17 mouse cellular contexts compared by ENCODE assay signal in the genomic region with DNA sequence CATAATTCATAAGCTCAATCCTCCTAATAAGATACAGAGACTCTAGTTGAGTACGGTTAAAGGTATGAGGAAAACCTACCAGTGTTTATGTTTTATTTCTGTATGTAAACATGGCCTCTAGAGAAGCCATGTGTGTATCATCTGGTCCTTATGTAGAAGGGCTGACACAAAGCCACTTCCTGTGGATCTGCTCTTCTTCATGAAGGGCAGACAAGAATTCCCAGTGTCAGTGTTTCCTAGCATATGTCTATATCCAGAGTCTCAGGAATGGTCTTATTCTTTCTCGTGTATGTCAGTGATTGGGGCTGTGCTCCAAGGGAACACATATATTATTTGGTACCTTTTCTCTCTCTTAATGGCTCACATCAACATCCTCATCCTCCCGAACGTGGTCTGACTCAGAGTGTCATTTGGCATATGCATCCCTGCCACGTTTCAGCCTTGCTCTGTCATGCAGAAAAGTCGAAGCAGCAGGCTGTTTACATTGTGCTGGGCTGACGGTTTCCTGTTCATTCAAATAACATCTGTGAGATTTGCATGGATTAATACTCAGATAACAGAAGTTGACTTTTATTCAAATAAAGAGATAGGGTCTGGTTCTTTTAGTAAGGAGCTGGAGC. TPM values are rescaled to one million over a fixed set of nuclear protein-coding genes. Genes with fewer than 3 reads are reported as not detected.
DNase-seq lines count a peak whose midpoint lies in the region; ATAC-seq and TF ChIP-seq lines count a peak whose summit lies in the region.
"Had no signal": no experiment of that assay in that cellular context is flagged by ENCODE, and none has a peak within 500 bp of the region (broad histone marks: within the 10 kb centered on the region; RNA-seq: fewer than 3 reads in every experiment).

No protein-coding gene starts in this region.

- no peak overlapping the region for H3K4me2 ChIP-seq in hindbrain, postnatal 0 days (ENCODE audit: low read depth, low read length)
- no peak overlapping the region for H3K4me2 ChIP-seq in hindbrain, embryonic 13.5 days
- no peak overlapping the region for H3K4me2 ChIP-seq in forebrain, embryonic 11.5 days (ENCODE audit: low read depth, low read length, severe bottlenecking)
- H3K4me2 ChIP-seq: embryonic facial prominence, embryonic 13.5 days; heart, embryonic 13.5 days had no signal

- peak; percentile 39 for DNase-seq in hindbrain, postnatal 0 days (ENCODE audit: low spot score)
- DNase-seq in 3T3-L1 (ENCODE audit: low read depth, low spot score), result peak; percentile 85
- peak; percentile 44 for DNase-seq in retina, embryonic 14.5 days (ENCODE audit: low spot score)
- DNase-seq in forebrain, embryonic 11.5 days (ENCODE audit: low spot score), result no peak
- DNase-seq: adrenal gland, adult 8-10 months; adrenal gland, postnatal 36 days; cerebellum, adult 2 months; gastrocnemius, adult 2 months; gastrocnemius, postnatal 25 days; heart, postnatal 36 days had no signal

- no peaks in the 10 kb centered on the region for H3K9me3 ChIP-seq in hindbrain, postnatal 0 days (ENCODE audit: low read length)
- no peaks in the 10 kb centered on the region for H3K9me3 ChIP-seq in hindbrain, embryonic 13.5 days
- H3K9me3 ChIP-seq in megakaryocyte, embryonic 14.5 days, result no peaks in the 10 kb centered on the region; the same call in 1 of the 2 replicates
- no peaks in the 10 kb centered on the region for H3K9me3 ChIP-seq in forebrain, embryonic 11.5 days (ENCODE audit: control insufficient read depth, low read length)
- H3K9me3 ChIP-seq: embryonic facial prominence, embryonic 13.5 days; heart, embryonic 13.5 days had no signal

- H3K36me3 ChIP-seq in hindbrain, postnatal 0 days (ENCODE audit: insufficient read depth, low read length), result no peaks in the 10 kb centered on the region
- H3K36me3 ChIP-seq in hindbrain, embryonic 13.5 days, result no peaks in the 10 kb centered on the region
- H3K36me3 ChIP-seq in megakaryocyte, embryonic 14.5 days (replicated peaks; ENCODE audit: low read length), result no peaks in the 10 kb centered on the region
- no peaks in the 10 kb centered on the region for H3K36me3 ChIP-seq in forebrain, embryonic 11.5 days (ENCODE audit: control insufficient read depth, insufficient read depth, low read length)
- H3K36me3 ChIP-seq: embryonic facial prominence, embryonic 13.5 days; heart, embryonic 13.5 days had no signal

- H3K4me1 ChIP-seq in hindbrain, postnatal 0 days (ENCODE audit: insufficient read depth, low read length), result no peaks in the 10 kb centered on the region
- H3K4me1 ChIP-seq in hindbrain, embryonic 13.5 days (replicated peaks), result no peaks in the 10 kb centered on the region
- H3K4me1 ChIP-seq in megakaryocyte, embryonic 14.5 days, result peaks cover 10% of the 10 kb centered on the region
- no peaks in the 10 kb centered on the region for H3K4me1 ChIP-seq in forebrain, embryonic 11.5 days (replicated peaks; ENCODE audit: control insufficient read depth, insufficient read depth, low read length)
- H3K4me1 ChIP-seq: heart, embryonic 13.5 days had no signal

- 36% methylated on average over 7 of the region's 7 CpGs for WGBS in hindbrain, postnatal 0 days
- 48% methylated on average over 7 of the region's 7 CpGs for WGBS in hindbrain, embryonic 13.5 days
- 62% methylated on average over 7 of the region's 7 CpGs for WGBS in forebrain, embryonic 11.5 days

- H3K27me3 ChIP-seq in hindbrain, postnatal 0 days (ENCODE audit: insufficient read depth, low read length), result no peaks in the 10 kb centered on the region
- H3K27me3 ChIP-seq in hindbrain, embryonic 13.5 days, result no peaks in the 10 kb centered on the region
- peaks cover 11% of the 10 kb centered on the region for H3K27me3 ChIP-seq in megakaryocyte, embryonic 14.5 days (replicated peaks)
- no peaks in the 10 kb centered on the region for H3K27me3 ChIP-seq in forebrain, embryonic 11.5 days (ENCODE audit: control insufficient read depth, insufficient read depth, low read length)
- H3K27me3 ChIP-seq: embryonic facial prominence, embryonic 13.5 days; heart, embryonic 13.5 days had no signal

- TF ChIP-seq CTCF in hindbrain, postnatal 0 days (IDR thresholded peaks at IDR 0.05; ENCODE audit: low read depth), result no peak

- no peak overlapping the region for H3K27ac ChIP-seq in hindbrain, postnatal 0 days
- H3K27ac ChIP-seq in hindbrain, embryonic 13.5 days, result no peak overlapping the region
- no peak overlapping the region for H3K27ac ChIP-seq in forebrain, embryonic 11.5 days (ENCODE audit: low read depth, low read length)
- H3K27ac ChIP-seq: embryonic facial prominence, embryonic 13.5 days; gastrocnemius, adult 2 months; heart, embryonic 13.5 days had no signal

- no peak overlapping the region for H3K9ac ChIP-seq in hindbrain, postnatal 0 days (replicated peaks; ENCODE audit: low read length)
- no peak overlapping the region for H3K9ac ChIP-seq in hindbrain, embryonic 13.5 days
- H3K9ac ChIP-seq in forebrain, embryonic 11.5 days (ENCODE audit: low read length), result no peak overlapping the region
- H3K9ac ChIP-seq: embryonic facial prominence, embryonic 13.5 days; heart, embryonic 13.5 days had no signal

- H3K4me3 ChIP-seq in hindbrain, postnatal 0 days (ENCODE audit: low read length), result no peak overlapping the region
- no peak overlapping the region for H3K4me3 ChIP-seq in hindbrain, embryonic 13.5 days
- H3K4me3 ChIP-seq in megakaryocyte, embryonic 14.5 days (replicated peaks), result peak overlapping the region; percentile 0
- H3K4me3 ChIP-seq in forebrain, embryonic 11.5 days (ENCODE audit: low read depth, low read length), result no peak overlapping the region
- H3K4me3 ChIP-seq: embryonic facial prominence, embryonic 13.5 days; gastrocnemius, adult 2 months; heart, embryonic 13.5 days had no signal

- peak; percentile 59; the same call in 1 of the 2 replicates for ATAC-seq in hindbrain, postnatal 0 days
- ATAC-seq in hindbrain, embryonic 13.5 days (ENCODE audit: low FRiP score), result no peak
- no peak for ATAC-seq in megakaryocyte, adult 5-6 weeks (ENCODE audit: poor library complexity, severe bottlenecking)
- no peak for ATAC-seq in forebrain, embryonic 11.5 days (replicated peaks; ENCODE audit: low FRiP score)
- ATAC-seq: forebrain, embryonic 14.5 days; hindbrain, embryonic 16.5 days had no signal

RNA-seq across cellular contexts. Expression of a gene that starts 59.3 kb away (rescaled TPM):
- 9.6 and 12.5 TPM in 2 replicates for total RNA-seq in hindbrain, postnatal 0 days (2014; rRNA removed)
- polyA plus RNA-seq in hindbrain, postnatal 0 days (2015; fragmentation: Nextera tagmentation; extraction: Ambion mirVana), result 9.0 and 10.8 TPM in 2 replicates
- polyA plus RNA-seq in hindbrain, embryonic 13.5 days (2015; fragmentation: Nextera tagmentation; extraction: Ambion mirVana), result 23.5 and 24.6 TPM in 2 replicates
- 1.4 and 32.2 TPM in 2 replicates for polyA plus RNA-seq in megakaryocyte, embryonic 14.5 days (2012; ENCODE audit: insufficient read depth, low replicate concordance)
- total RNA-seq in megakaryocyte, adult 5-6 weeks (2015), result 31.3 and 33.7 TPM in 2 replicates
- 86.3 and 92.3 TPM in 2 replicates for total RNA-seq in megakaryocyte, adult 5-6 weeks (2017)
- 34.8 and 37.4 TPM in 2 replicates for polyA plus RNA-seq in forebrain, embryonic 11.5 days (2014; fragmentation: Nextera tagmentation; extraction: Ambion mirVana)
